Mouse (Mus musculus) liver, embryonic 11.5 days (tissue): ENCODE results near the gene Tifa. TPM values are rescaled to one million over a fixed set of nuclear protein-coding genes. Genes with fewer than 3 reads are reported as not detected.

Experiments
- ATAC-seq: fragments of 200-750 bp; cut with Nextera tagmentation; replicated peaks from 2 replicates; pipeline ENCODE4 v1.8.0; 2017; ENCODE audit warnings: moderate number of reproducible peaks, mild to moderate bottlenecking, moderate TSS enrichment, moderate library complexity; ENCODE audit not compliant: low FRiP score
- DNase-seq: peaks from one replicate; pipeline ENCODE4 v3.0.0-alpha.2; 2017; ENCODE audit warnings: low spot score
- H3K27ac ChIP-seq: fragments of 300-500 bp; sonication (generic); 2 replicates; pipeline ENCODE4 v1.5.1; 2014; ENCODE audit warnings: mild to moderate bottlenecking, low read depth, low read length, control low read depth
- H3K27me3 ChIP-seq: fragments of 300-500 bp; sonication (generic); replicated peaks from 2 replicates; pipeline ENCODE4 v1.6.1; 2014; ENCODE audit warnings: low read length, mixed read lengths; ENCODE audit not compliant: control insufficient read depth, insufficient read depth
- H3K36me3 ChIP-seq: fragments of 300-500 bp; sonication (generic); 2 replicates; pipeline ENCODE4 v1.6.1; 2014; ENCODE audit warnings: mild to moderate bottlenecking, low read length, moderate library complexity, mixed read lengths; ENCODE audit not compliant: control insufficient read depth, insufficient read depth
- H3K4me1 ChIP-seq: fragments of 300-500 bp; sonication (generic); replicated peaks from 2 replicates; pipeline ENCODE4 v1.6.1; 2014; ENCODE audit warnings: low read length, mixed read lengths; ENCODE audit not compliant: control insufficient read depth, insufficient read depth
- H3K4me2 ChIP-seq: fragments of 300-500 bp; sonication (generic); 2 replicates; pipeline ENCODE4 v1.6.1; 2014; ENCODE audit warnings: mild to moderate bottlenecking, control low read depth, moderate library complexity
- H3K4me3 ChIP-seq: fragments of 300-500 bp; sonication (generic); 2 replicates; pipeline ENCODE4 v1.5.1; 2014; ENCODE audit warnings: low read depth, low read length, control low read depth
- H3K9ac ChIP-seq: fragments of 300-500 bp; sonication (generic); 2 replicates; pipeline ENCODE4 v1.6.1; 2014; ENCODE audit warnings: low read depth, low read length, control low read depth
- H3K9me3 ChIP-seq: fragments of 300-500 bp; sonication (generic); 2 replicates; pipeline ENCODE4 v1.6.1; 2016; ENCODE audit warnings: low read length, inconsistent platforms, mixed read lengths; ENCODE audit not compliant: control insufficient read depth
- WGBS: fragments of 180-500 bp; shearing (Covaris S2); extraction: QIAGEN DNeasy Blood & Tissue Kit; methylation state at CpG from one replicate; pipeline ENCODE4 v1.1.7; 2014; 5-methylcytosine and 5-hydroxymethylcytosine counted together
- polyA plus RNA-seq: library from polyadenylated mRNA; unstranded; fragments of >200 nt; fragmentation: Nextera tagmentation; extraction: Ambion mirVana; gene quantifications from 2 replicates; pipeline ENCODE4 v1.2.1, GENCODE M21; 2014

Gene Tifa
- polyA plus RNA-seq, 1 experiment from 2014 or later = 13.4 TPM

- H3K4me3 ChIP-seq = no peak overlapping the region
- ATAC-seq (no peak), DNase-seq (no peak)
- 73% methylated on average over 6 of the region's 6 CpGs for WGBS
- H3K27me3 ChIP-seq = peaks cover 14% of the 10 kb centered on the region
- H3K36me3 ChIP-seq = no peaks in the 10 kb centered on the region
- peaks cover 2% of the 10 kb centered on the region; the same call in 1 of the 2 replicates for H3K4me1 ChIP-seq
- no peaks in the 10 kb centered on the region for H3K9me3 ChIP-seq
- H3K9ac ChIP-seq = no peak overlapping the region
- no peak overlapping the region for H3K4me2 ChIP-seq
- no peak overlapping the region for H3K27ac ChIP-seq
These were observed 33.1 kb upstream of the Tifa start for GRCm38 (mm10) chr3:127756458-127756857.

GRCm38 (mm10) chr3:127757886-127758301 is 31.7 kb upstream of the Tifa start:
- no peak overlapping the region for H3K4me3 ChIP-seq

GRCm38 (mm10) chr3:127758806-127759205 is 30.8 kb upstream of the Tifa start:
- H3K4me2 ChIP-seq = no peak overlapping the region
- H3K27ac ChIP-seq = no peak overlapping the region
- ATAC-seq (no peak), DNase-seq (no peak)
- WGBS = 78% methylated on average over 4 of the region's 4 CpGs
- no peak overlapping the region for H3K9ac ChIP-seq
- H3K9me3 ChIP-seq = no peaks in the 10 kb centered on the region
- no peak overlapping the region for H3K4me3 ChIP-seq
- H3K4me1 ChIP-seq = peaks cover 2% of the 10 kb centered on the region; the same call in 1 of the 2 replicates
- H3K27me3 ChIP-seq = peaks cover 14% of the 10 kb centered on the region
- no peaks in the 10 kb centered on the region for H3K36me3 ChIP-seq

More at GRCm38 (mm10) chr3:127757886-127758301, 31.7 kb upstream of the Tifa start:
- Histone ChIP-seq H3K4me1 (peaks cover 2% of the 10 kb centered on the region; the same call in 1 of the 2 replicates), H3K9ac (no peak overlapping the region), H3K27me3 (peaks cover 14% of the 10 kb centered on the region), H3K36me3 (no peaks in the 10 kb centered on the region), H3K27ac (no peak overlapping the region), H3K4me2 (no peak overlapping the region), H3K9me3 (no peaks in the 10 kb centered on the region)
- no peak for DNase-seq
- peak; percentile 78 for ATAC-seq

DNA sequence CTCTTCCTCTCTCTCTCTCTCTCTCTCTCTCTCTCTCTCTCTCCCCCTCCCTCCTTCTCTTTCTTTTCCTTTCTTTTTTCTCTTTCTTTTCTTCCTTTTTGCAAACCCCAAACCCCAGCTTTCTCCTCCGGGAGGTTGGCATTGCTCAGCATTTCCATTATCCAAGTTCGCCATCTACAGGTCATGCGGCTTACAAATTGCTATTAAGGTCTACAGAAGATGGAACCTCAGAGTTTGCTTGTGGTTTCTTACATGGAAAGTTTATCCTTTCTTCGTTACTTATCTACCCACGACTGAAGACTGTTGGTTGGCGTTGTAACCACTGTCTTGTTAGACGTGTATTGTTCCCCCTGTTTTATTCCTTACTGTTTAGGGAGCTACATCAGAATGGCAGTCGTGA is 30.4 kb upstream of the Tifa start:
- 13% methylated on average over 8 of the region's 8 CpGs for WGBS
- peaks cover 14% of the 10 kb centered on the region for H3K27me3 ChIP-seq
- no peak for DNase-seq

GRCm38 (mm10) chr3:127762403-127762802 is 27.2 kb upstream of the Tifa start:
- no peak; the same call in 1 of the 2 replicates for ATAC-seq
- H3K9ac ChIP-seq = no peak overlapping the region
- H3K4me2 ChIP-seq = no peak overlapping the region
- 54% methylated on average over 8 of the region's 8 CpGs for WGBS
- no peak for DNase-seq
- H3K27ac ChIP-seq = no peak overlapping the region
- no peaks in the 10 kb centered on the region for H3K9me3 ChIP-seq
- H3K27me3 ChIP-seq = peaks cover 14% of the 10 kb centered on the region
- peaks cover 2% of the 10 kb centered on the region; the same call in 1 of the 2 replicates for H3K4me1 ChIP-seq
- no peaks in the 10 kb centered on the region for H3K36me3 ChIP-seq
- H3K4me3 ChIP-seq = no peak overlapping the region

More for the DNA sequence above, 30.4 kb upstream of the Tifa start:
- H3K4me1 ChIP-seq = peaks cover 2% of the 10 kb centered on the region; the same call in 1 of the 2 replicates
- H3K4me3 ChIP-seq = no peak overlapping the region
- H3K27ac ChIP-seq = no peak overlapping the region
- H3K9me3 ChIP-seq = no peaks in the 10 kb centered on the region
- no peak for ATAC-seq
- H3K9ac ChIP-seq = no peak overlapping the region
- no peak overlapping the region for H3K4me2 ChIP-seq
- no peaks in the 10 kb centered on the region for H3K36me3 ChIP-seq

DNA sequence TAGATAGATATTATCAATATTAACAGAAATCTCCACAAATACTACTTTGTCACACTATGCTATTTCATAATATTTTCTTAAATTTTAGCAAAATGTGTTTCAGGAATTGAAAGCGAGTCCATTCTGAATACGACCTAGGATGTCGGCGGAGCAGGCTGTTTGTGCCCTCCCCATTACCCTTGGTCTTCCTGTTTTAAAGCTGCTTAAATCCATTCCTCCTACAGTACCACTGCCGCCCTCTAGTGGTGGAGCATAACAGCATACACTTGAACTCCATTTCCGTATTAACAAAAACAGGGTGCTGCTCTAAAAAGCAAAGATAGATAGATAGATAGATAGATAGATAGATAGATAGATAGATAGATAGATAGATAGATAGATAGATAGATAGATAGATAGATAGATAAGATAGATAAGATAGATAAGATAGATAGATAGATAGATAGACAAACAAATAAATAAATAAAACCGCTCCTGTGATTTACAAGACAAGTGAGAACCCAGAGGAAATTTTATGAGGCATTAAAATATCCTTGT is 26.5 kb upstream of the Tifa start:
- no peak overlapping the region for H3K27ac ChIP-seq
- peaks cover 2% of the 10 kb centered on the region; the same call in 1 of the 2 replicates for H3K4me1 ChIP-seq
- H3K36me3 ChIP-seq = no peaks in the 10 kb centered on the region
- 26% methylated on average over 7 of the region's 7 CpGs for WGBS
- ATAC-seq (0 out of 2 replicates have a peak, but pooled peaks have one; percentile 57), DNase-seq (peak; percentile 59)
- H3K4me2 ChIP-seq = no peak overlapping the region
- peaks cover 14% of the 10 kb centered on the region for H3K27me3 ChIP-seq
- no peak overlapping the region for H3K4me3 ChIP-seq
- no peak overlapping the region for H3K9ac ChIP-seq
- no peaks in the 10 kb centered on the region for H3K9me3 ChIP-seq

DNA sequence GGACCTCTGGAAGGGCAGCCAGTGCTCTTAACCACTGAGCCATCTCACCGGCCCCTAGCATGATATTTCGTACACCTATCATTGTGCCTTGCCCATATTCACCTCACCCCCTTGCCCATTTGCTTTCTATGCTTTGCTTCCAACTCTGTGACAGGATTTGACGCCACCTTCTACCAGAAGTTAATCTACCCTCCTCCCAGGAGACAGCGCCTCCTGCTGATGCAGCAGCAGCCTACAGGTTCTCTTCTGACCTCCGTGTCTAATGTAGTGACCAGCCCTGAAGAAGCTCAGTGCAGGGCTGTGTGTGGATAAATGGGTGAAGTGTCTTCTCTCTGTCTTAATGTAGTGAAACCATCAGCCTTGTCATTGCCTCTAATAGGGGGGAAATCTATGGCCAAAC is 25.1 kb upstream of the Tifa start:
- Histone ChIP-seq H3K4me1 (no peaks in the 10 kb centered on the region), H3K27ac (no peak overlapping the region), H3K36me3 (no peaks in the 10 kb centered on the region), H3K9me3 (no peaks in the 10 kb centered on the region), H3K27me3 (peaks cover 9% of the 10 kb centered on the region), H3K4me2 (no peak overlapping the region), H3K4me3 (no peak overlapping the region), H3K9ac (no peak overlapping the region)
- no peak for ATAC-seq
- WGBS = 54% methylated on average over 5 of the region's 5 CpGs
- DNase-seq = no peak

DNA sequence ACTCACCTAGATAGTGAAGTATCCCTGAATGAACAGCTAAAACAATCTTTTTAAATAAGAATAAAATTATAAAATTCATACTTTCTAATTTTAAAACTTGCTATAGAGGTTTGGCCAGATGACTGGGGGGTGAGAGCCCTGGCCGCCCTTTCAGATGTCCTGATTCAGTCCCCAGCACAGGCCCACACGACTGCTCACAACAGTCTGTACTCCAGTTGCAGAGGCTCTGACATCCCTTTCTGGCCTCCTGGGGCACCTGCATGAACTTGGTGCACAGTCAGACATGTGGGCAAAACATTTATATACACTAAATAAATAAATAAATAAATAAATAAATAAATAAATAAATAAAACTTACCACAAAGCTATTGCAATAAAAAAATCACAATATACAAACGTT is 23.6 kb upstream of the Tifa start:
- ATAC-seq (no peak), DNase-seq (no peak)
- no peak overlapping the region for H3K9ac ChIP-seq
- H3K36me3 ChIP-seq = no peaks in the 10 kb centered on the region
- H3K27me3 ChIP-seq = peaks cover 3% of the 10 kb centered on the region; the same call in 1 of the 2 replicates
- H3K4me2 ChIP-seq = no peak overlapping the region
- WGBS = 67% methylated on average over 3 of the region's 3 CpGs
- no peaks in the 10 kb centered on the region for H3K4me1 ChIP-seq
- no peak overlapping the region for H3K4me3 ChIP-seq
- no peaks in the 10 kb centered on the region for H3K9me3 ChIP-seq
- H3K27ac ChIP-seq = no peak overlapping the region

DNA sequence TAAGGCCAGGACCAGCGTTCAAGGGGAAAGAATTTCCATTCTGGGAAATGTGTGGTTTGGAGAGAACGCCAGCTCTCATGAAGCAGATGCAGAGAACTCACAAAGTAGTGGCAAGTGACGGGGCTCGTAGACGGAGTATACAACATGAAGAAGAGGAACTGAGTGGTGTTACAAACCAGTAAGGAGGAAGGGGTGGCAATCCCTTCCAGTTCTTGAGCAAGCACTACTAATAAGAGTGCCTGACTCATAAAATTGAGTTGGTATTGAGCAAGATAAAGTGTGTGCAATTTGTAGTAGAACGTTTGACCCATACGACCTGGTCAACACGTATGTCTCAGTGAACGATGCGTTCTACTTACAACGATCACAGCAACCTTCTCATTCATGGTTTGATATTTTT is 20.5 kb upstream of the Tifa start:
- no peaks in the 10 kb centered on the region for H3K4me1 ChIP-seq
- H3K4me2 ChIP-seq = no peak overlapping the region
- DNase-seq = no peak
- no peak overlapping the region for H3K9ac ChIP-seq
- no peaks in the 10 kb centered on the region for H3K36me3 ChIP-seq
- ATAC-seq = no peak
- 70% methylated on average over 11 of the region's 11 CpGs for WGBS
- H3K27ac ChIP-seq = no peak overlapping the region
- H3K9me3 ChIP-seq = no peaks in the 10 kb centered on the region
- no peaks in the 10 kb centered on the region for H3K27me3 ChIP-seq
- H3K4me3 ChIP-seq = no peak overlapping the region
